Mouse (Mus musculus): ENCODE results near the gene Cd8b1.
"Not testable (repeated sequence)": the region's sequence is repeated elsewhere in the genome, so short reads cannot be mapped to it uniquely, and the experiment has no call there.

Cd8b1 gene

GRCm38 (mm10) chr6:71322491-71322921 lies at the start of gene Cd8b1:
Gene Cd8b1 (plus strand): TSS chr6:71322788.
- in situ Hi-C loops (cut with MboI, MseI): loop anchor here (5.0 kb wide), 1 partner anchor 1280 kb away; no protein-coding TSS in a partner anchor

- in situ Hi-C loops (cut with MboI, MseI): no loop called here
Measured at GRCm38 (mm10) chr6:71273715-71274114, 48.9 kb upstream of the Cd8b1 start.

- in situ Hi-C loops (cut with MboI, MseI): no loop called here
Measured at GRCm38 (mm10) chr6:71274621-71275020, 48.0 kb upstream of the Cd8b1 start.

- in situ Hi-C loops (cut with MboI, MseI): no loop called here
Measured at GRCm38 (mm10) chr6:71279418-71279817, 43.2 kb upstream of the Cd8b1 start.

GRCm38 (mm10) chr6:71293509-71293908 lies 29.1 kb upstream of the Cd8b1 start:
- in situ Hi-C loops (cut with MboI, MseI): loop anchor here (10.0 kb wide), 1 partner anchor 511 kb away; no protein-coding TSS in a partner anchor

- in situ Hi-C loops (cut with MboI, MseI): loop anchor here (5.0 to 10.0 kb wide), 3 partner anchors 102 to 509 kb away; no protein-coding TSS in a partner anchor
Measured at GRCm38 (mm10) chr6:71295303-71295702, 27.3 kb upstream of the Cd8b1 start.

- in situ Hi-C loops (cut with MboI, MseI): loop anchor here (5.0 to 10.0 kb wide), 3 partner anchors 99 to 507 kb away; no protein-coding TSS in a partner anchor
Measured at GRCm38 (mm10) chr6:71298051-71298450, 24.5 kb upstream of the Cd8b1 start.

- in situ Hi-C loops (cut with MboI, MseI): loop anchor here (5.0 to 10.0 kb wide), 3 partner anchors 99 to 506 kb away; no protein-coding TSS in a partner anchor
Measured at GRCm38 (mm10) chr6:71298751-71299150, 23.8 kb upstream of the Cd8b1 start.

GRCm38 (mm10) chr6:71302097-71302731 lies 20.4 kb upstream of the Cd8b1 start:
- in situ Hi-C loops (cut with MboI, MseI): no loop called here

- in situ Hi-C loops (cut with MboI, MseI): no loop called here
Measured at GRCm38 (mm10) chr6:71307486-71307885, 15.1 kb upstream of the Cd8b1 start.

- in situ Hi-C loops (cut with MboI, MseI): loop anchor here (5.0 kb wide), 1 partner anchor 1280 kb away; no protein-coding TSS in a partner anchor
Measured at GRCm38 (mm10) chr6:71321826-71322283, 733 bp upstream of the Cd8b1 start, which contains the start of gene Smyd1. Gene Smyd1 (minus strand): TSS chr6:71322233.

- in situ Hi-C loops (cut with MboI, MseI): loop anchor here (5.0 kb wide), 1 partner anchor 1277 kb away; no protein-coding TSS in a partner anchor
Measured at GRCm38 (mm10) chr6:71324816-71325215, 2.2 kb downstream of the Cd8b1 start.

- in situ Hi-C loops (cut with MboI, MseI): no loop called here
Measured at GRCm38 (mm10) chr6:71329881-71330280, 7.3 kb downstream of the Cd8b1 start.

GRCm38 (mm10) chr6:71330486-71330885 lies 7.9 kb downstream of the Cd8b1 start:
- in situ Hi-C loops (cut with MboI, MseI): no loop called here

- in situ Hi-C loops (cut with MboI, MseI): not testable (repeated sequence)
Measured at GRCm38 (mm10) chr6:71331491-71331890, 8.9 kb downstream of the Cd8b1 start.

- in situ Hi-C loops (cut with MboI, MseI): no loop called here
Measured at GRCm38 (mm10) chr6:71332236-71332965, 9.8 kb downstream of the Cd8b1 start.

GRCm38 (mm10) chr6:71333031-71333430 lies 10.4 kb downstream of the Cd8b1 start:
- in situ Hi-C loops (cut with MboI, MseI): no loop called here

- in situ Hi-C loops (cut with MboI, MseI): no loop called here
Measured at GRCm38 (mm10) chr6:71333578-71334273, 11.1 kb downstream of the Cd8b1 start.

GRCm38 (mm10) chr6:71337666-71338065 lies 15.1 kb downstream of the Cd8b1 start:
- in situ Hi-C loops (cut with MboI, MseI): no loop called here

GRCm38 (mm10) chr6:71338941-71339340 lies 16.4 kb downstream of the Cd8b1 start:
- in situ Hi-C loops (cut with MboI, MseI): no loop called here

- in situ Hi-C loops (cut with MboI, MseI): no loop called here
Measured at GRCm38 (mm10) chr6:71339351-71339750, 16.8 kb downstream of the Cd8b1 start.

GRCm38 (mm10) chr6:71341179-71341578 lies 18.6 kb downstream of the Cd8b1 start:
- in situ Hi-C loops (cut with MboI, MseI): no loop called here

Data from T-helper 1 cell (primary cell).